ENCODE assay signal across 8 mouse cellular contexts in the genomic region with DNA sequence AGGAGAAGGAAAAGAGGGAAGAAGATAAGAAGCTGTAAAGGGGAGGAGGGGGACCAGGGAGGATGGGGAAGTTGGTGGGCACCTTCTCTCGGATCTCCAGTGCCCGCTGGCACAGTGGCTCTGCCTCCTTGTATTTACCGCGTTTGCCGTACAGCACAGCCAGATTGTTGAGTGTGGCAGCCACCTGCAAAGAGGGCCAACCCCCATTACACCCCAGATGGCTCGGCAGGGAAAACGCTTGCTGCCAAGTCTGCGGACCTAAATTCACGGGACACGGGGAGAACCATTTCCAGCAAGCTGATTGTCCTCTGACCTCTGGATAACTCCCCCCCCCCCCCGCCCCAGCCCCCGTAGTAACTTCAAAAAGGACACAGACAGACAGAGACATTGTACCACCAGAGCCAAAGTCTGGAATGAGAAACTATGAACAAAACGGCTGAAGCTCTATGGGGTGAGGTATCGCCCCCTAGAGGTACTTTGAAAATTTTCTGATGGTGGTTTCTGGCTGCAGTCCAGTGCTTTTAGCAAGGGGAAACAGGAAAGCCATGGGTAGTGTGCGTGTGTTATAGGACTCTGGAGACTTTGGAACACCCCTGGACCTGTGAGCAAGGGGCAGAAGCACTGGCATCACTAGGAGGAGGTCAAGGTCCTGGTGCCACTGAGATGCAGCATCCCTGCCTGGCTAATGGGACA. TPM values are rescaled to one million over a fixed set of nuclear protein-coding genes. Genes with fewer than 3 reads are reported as not detected.
DNase-seq lines count a peak whose midpoint lies in the region; ATAC-seq and TF ChIP-seq lines count a peak whose summit lies in the region.

No protein-coding gene starts in this region.

- no peaks in the 10 kb centered on the region for H3K27me3 ChIP-seq in hindbrain, embryonic 15.5 days
- no peaks in the 10 kb centered on the region for H3K27me3 ChIP-seq in small intestine, adult 2 months (ENCODE audit: control insufficient read depth, insufficient read depth, low read length)

- H3K4me2 ChIP-seq in hindbrain, embryonic 15.5 days, result peak overlapping the region; percentile 40

- no peak for TF ChIP-seq POLR2A in small intestine, adult 2 months (IDR thresholded peaks at IDR 0.05; ENCODE audit: low read depth, low read length)

- DNase-seq in right cerebral cortex, adult 2 months (ENCODE audit: low spot score in 2 of 2), result peak; percentile 72 to 74
- DNase-seq in right cerebral cortex, postnatal 36 days (ENCODE audit: low spot score in 2 of 2), result no peak
- peak; percentile 76 for DNase-seq in cerebellum, adult 11-12 months
- DNase-seq in frontal cortex, postnatal 36 days (ENCODE audit: low spot score in 2 of 2), result peak; percentile 67 to 80
- DNase-seq in layer of hippocampus, postnatal 25 days (ENCODE audit: extremely low spot score in 1 of 2, low spot score in 1 of 2), result peak; percentile 54 to 64
- DNase-seq in lung, postnatal 4 days, result peak; percentile 58 to 83

- 18% methylated on average over 15 of the region's 15 CpGs for WGBS in hindbrain, embryonic 15.5 days
- 45% methylated on average over 15 of the region's 15 CpGs for WGBS in small intestine, adult 2 months

- H3K27ac ChIP-seq in hindbrain, embryonic 15.5 days (replicated peaks), result no peak overlapping the region
- H3K27ac ChIP-seq in small intestine, adult 2 months (ENCODE audit: insufficient read depth, low read depth, low read length), result no peak overlapping the region

- H3K9ac ChIP-seq in hindbrain, embryonic 15.5 days, result no peak overlapping the region

- H3K9me3 ChIP-seq in hindbrain, embryonic 15.5 days, result no peaks in the 10 kb centered on the region

- H3K4me3 ChIP-seq in hindbrain, embryonic 15.5 days, result no peak overlapping the region
- H3K4me3 ChIP-seq in small intestine, adult 2 months (ENCODE audit: low read depth, low read length), result no peak overlapping the region

- peak; percentile 34; the same call in 1 of the 2 replicates for TF ChIP-seq CTCF in small intestine, adult 2 months (IDR thresholded peaks at IDR 0.05; ENCODE audit: extremely low read depth, insufficient read length, insufficient replicate concordance, low read depth, low read length)

- peaks cover 36% of the 10 kb centered on the region for H3K36me3 ChIP-seq in hindbrain, embryonic 15.5 days
- H3K36me3 ChIP-seq in small intestine, adult 2 months (ENCODE audit: control insufficient read depth, insufficient read depth, low read length), result peaks cover 76% of the 10 kb centered on the region

- ATAC-seq in hindbrain, embryonic 15.5 days (ENCODE audit: low FRiP score, low read depth), result no peak

- peaks cover 8% of the 10 kb centered on the region; the same call in 1 of the 2 replicates for H3K4me1 ChIP-seq in hindbrain, embryonic 15.5 days (replicated peaks)
- no peaks in the 10 kb centered on the region for H3K4me1 ChIP-seq in small intestine, adult 2 months (ENCODE audit: control insufficient read depth, insufficient read depth, insufficient read length, low read length)

RNA-seq across cellular contexts. Expression of gene Ptk7, which starts 7.7 kb away (rescaled TPM):
- 32.8 and 34.1 TPM in 2 replicates for polyA plus RNA-seq in hindbrain, embryonic 15.5 days (2015; fragmentation: Nextera tagmentation; extraction: Ambion mirVana)
- total RNA-seq in layer of hippocampus, postnatal 25 days (2021), result 1 to 10 TPM; 8.9 to 9.4 TPM
- 6.6 and 6.8 TPM in 2 replicates for polyA plus RNA-seq in small intestine, adult 2 months (2012; rRNA removed)

RNA-seq across cellular contexts. Expression of gene Klc4, which starts 8.8 kb away (rescaled TPM):
- 33.9 and 35.9 TPM in 2 replicates for polyA plus RNA-seq in hindbrain, embryonic 15.5 days (2015; fragmentation: Nextera tagmentation; extraction: Ambion mirVana)
- 10 to 100 TPM; 16.8 to 17.0 TPM for total RNA-seq in layer of hippocampus, postnatal 25 days (2021)
- 103 and 213 TPM in 2 replicates for polyA plus RNA-seq in small intestine, adult 2 months (2012; rRNA removed)

RNA-seq across cellular contexts. Expression of gene Mrpl2, which starts 9.1 kb away (rescaled TPM):
- polyA plus RNA-seq in hindbrain, embryonic 15.5 days (2015; fragmentation: Nextera tagmentation; extraction: Ambion mirVana), result 64.3 TPM in 2 replicates
- 10 to 100 TPM; 51.5 to 57.4 TPM for total RNA-seq in layer of hippocampus, postnatal 25 days (2021)
- 47.6 and 82.8 TPM in 2 replicates for polyA plus RNA-seq in small intestine, adult 2 months (2012; rRNA removed)

RNA-seq across cellular contexts. Expression of gene Cul7, which starts 13.2 kb away (rescaled TPM):
- 38.4 and 43.8 TPM in 2 replicates for polyA plus RNA-seq in hindbrain, embryonic 15.5 days (2015; fragmentation: Nextera tagmentation; extraction: Ambion mirVana)
- 10 to 100 TPM; 19.7 to 20.9 TPM for total RNA-seq in layer of hippocampus, postnatal 25 days (2021)
- 7.6 and 12.1 TPM in 2 replicates for polyA plus RNA-seq in small intestine, adult 2 months (2012; rRNA removed)

RNA-seq across cellular contexts. Expression of gene Rrp36, which starts 37.2 kb away (rescaled TPM):
- 53.0 TPM in 2 replicates for polyA plus RNA-seq in hindbrain, embryonic 15.5 days (2015; fragmentation: Nextera tagmentation; extraction: Ambion mirVana)
- 10 to 100 TPM; 16.3 to 18.1 TPM for total RNA-seq in layer of hippocampus, postnatal 25 days (2021)
- 30.8 and 47.4 TPM in 2 replicates for polyA plus RNA-seq in small intestine, adult 2 months (2012; rRNA removed)

Comparison
In these comparisons a context has a peak if more than half of its experiments do, and no peak if none do; other contexts are left out.
1. DNase-seq: peak in right cerebral cortex, adult 2 months (2 of 2), cerebellum, adult 11-12 months (single experiment), frontal cortex, postnatal 36 days (2 of 2), layer of hippocampus, postnatal 25 days (2 of 2) and lung, postnatal 4 days (2 of 2); none in right cerebral cortex, postnatal 36 days (0 of 2).